Mouse (Mus musculus) liver, embryonic 14.5 days (tissue): ENCODE measurements at regions not wholly inside any gene's neighbourhood (a gene's known extent, or its start where the extent isn't known, plus 50 kb on each side); places are given as distances from the start of the nearest gene placed in this dataset.

Source experiments
- CTCF ChIP-seq: IDR thresholded peaks from 2 replicates; pipeline ENCODE4 v1.5.1; 2016; ENCODE audit warnings: antibody characterized with exemption, low read depth, control low read depth
- EP300 ChIP-seq: IDR thresholded peaks from 2 replicates; pipeline ENCODE4 v1.6.1; 2016; ENCODE audit warnings: antibody characterized with exemption, low read depth

DNA sequence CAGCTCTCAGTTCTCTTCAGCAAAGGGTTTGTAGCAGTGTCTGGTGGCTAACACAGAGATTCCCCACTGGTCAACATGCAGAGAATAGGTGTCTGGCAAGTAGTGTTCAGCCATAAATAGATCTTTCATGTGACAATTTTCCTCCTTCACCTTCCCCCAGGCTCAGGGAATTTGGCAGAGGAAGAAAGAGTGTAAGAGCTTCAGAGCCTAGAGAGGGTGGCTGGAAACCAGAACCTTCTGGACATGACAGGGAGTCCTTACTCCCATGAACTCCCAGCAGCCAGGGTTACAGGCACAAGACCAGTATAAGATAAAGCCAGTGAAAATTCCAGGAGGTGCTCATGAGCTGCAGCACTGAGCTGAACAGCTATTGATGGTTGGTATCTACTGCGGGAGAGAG is 251.1 kb downstream of the Nedd1 start:
- TF ChIP-seq CTCF: no peak
- no peak for TF ChIP-seq EP300
